Mouse (Mus musculus): ENCODE data around the gene Copa. TPM values are rescaled to one million over a fixed set of nuclear protein-coding genes. Genes with fewer than 3 reads are reported as not detected.

Gene Copa
- polyA plus RNA-seq, 1 experiment from 2014 or later, result 194 TPM

DNA sequence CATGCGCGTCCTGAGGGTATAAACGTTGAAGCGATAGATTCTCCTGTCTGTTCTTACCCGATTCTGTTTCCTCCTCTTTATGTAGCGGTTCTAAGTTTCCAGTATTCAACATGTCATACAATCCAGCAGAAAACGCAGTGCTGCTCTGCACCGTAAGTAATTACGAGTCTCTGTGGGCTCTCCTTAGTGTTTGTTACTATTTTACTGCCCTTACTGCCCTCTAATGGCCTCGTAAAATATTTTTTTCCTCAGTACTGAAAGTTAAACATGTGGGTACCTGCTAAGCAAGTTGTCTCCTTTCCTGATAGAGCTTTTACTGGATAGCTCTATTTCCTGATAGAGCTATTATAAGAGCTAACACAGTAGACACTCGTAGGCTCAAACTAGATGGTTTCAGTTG is 22.8 kb downstream of the Copa start:
- H3K27me3 ChIP-seq (ENCODE audit: control insufficient read depth, insufficient read depth, low read length), result no peaks in the 10 kb centered on the region
- 78% methylated on average over 11 of the region's 11 CpGs for WGBS
- H3K27ac ChIP-seq (ENCODE audit: low read depth, low read length), result no peak overlapping the region
- no peak overlapping the region for H3K4me2 ChIP-seq (replicated peaks; ENCODE audit: low read depth, low read length)
- H3K9ac ChIP-seq (ENCODE audit: low read depth, low read length), result no peak overlapping the region
- no peaks in the 10 kb centered on the region for H3K9me3 ChIP-seq (ENCODE audit: control insufficient read depth, low read length)
- H3K4me3 ChIP-seq (ENCODE audit: low read length), result no peak overlapping the region
- ATAC-seq (ENCODE audit: low FRiP score, low TSS enrichment), result no peak
- no peaks in the 10 kb centered on the region for H3K4me1 ChIP-seq (ENCODE audit: control insufficient read depth, insufficient read depth, low read length)
- peaks cover 93% of the 10 kb centered on the region for H3K36me3 ChIP-seq (ENCODE audit: control insufficient read depth, insufficient read depth, low read length)

DNA sequence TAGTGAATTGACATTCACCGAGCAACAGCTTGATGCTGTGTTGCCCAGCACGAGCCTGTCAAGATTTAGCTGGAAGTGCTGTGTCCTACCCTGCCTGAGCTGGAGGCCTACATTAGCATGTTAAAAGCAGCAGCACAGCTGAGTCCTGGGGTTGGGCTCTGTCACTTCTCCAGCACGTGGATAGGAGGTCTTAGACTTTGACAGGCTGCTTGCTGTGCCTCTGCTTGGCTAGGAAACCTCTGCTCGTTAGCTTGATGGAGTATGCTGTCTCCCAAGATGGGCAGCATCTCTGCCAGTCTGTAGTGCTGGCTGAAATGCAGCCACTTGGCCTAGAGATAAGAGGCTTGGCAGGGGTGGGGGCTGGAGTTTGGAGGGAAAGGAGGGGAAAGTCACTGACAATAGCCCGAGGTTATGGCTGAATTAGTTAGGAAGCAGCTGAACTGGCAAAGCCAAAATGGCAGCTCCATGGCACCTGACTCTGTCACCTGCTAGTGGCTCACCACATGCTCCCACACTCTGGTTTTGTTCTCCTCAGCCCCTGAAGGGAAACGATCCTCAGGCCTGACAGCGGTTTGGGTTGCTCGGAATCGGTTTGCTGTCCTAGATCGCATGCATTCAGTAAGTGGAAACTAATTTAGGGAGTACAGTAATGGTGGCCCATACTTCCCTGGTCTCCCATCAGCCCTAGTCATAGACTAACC is 25.6 kb downstream of the Copa start:
- H3K36me3 ChIP-seq (ENCODE audit: control insufficient read depth, insufficient read depth, low read length), result peaks cover 96% of the 10 kb centered on the region
- no peak overlapping the region for H3K27ac ChIP-seq (ENCODE audit: low read depth, low read length)
- no peak overlapping the region for H3K9ac ChIP-seq (ENCODE audit: low read depth, low read length)
- H3K9me3 ChIP-seq (ENCODE audit: control insufficient read depth, low read length), result no peaks in the 10 kb centered on the region
- H3K4me2 ChIP-seq (replicated peaks; ENCODE audit: low read depth, low read length), result no peak overlapping the region
- no peak for ATAC-seq (ENCODE audit: low FRiP score, low TSS enrichment)
- no peaks in the 10 kb centered on the region for H3K27me3 ChIP-seq (ENCODE audit: control insufficient read depth, insufficient read depth, low read length)
- 82% methylated on average over 10 of the region's 10 CpGs for WGBS
- no peak overlapping the region for H3K4me3 ChIP-seq (ENCODE audit: low read length)
- H3K4me1 ChIP-seq (ENCODE audit: control insufficient read depth, insufficient read depth, low read length), result no peaks in the 10 kb centered on the region

DNA sequence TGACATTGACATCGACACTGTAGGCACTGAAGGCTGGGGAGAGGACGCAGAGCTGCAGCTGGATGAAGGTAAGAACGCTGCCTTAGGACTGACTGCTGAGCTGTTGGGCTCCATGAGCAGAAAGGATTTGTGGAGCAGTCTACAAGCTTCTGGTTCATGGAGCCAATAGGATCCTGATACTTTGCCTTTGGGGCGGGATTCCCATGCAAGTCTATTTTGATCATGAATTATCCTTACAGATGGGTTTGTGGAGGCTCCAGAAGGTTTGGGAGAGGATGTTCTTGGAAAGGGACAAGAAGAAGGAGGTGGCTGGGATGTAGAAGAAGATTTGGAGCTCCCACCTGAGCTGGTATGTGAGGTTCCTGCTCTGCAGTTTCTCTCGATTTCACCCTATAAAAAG is 34.6 kb downstream of the Copa start:
- H3K36me3 ChIP-seq (ENCODE audit: control insufficient read depth, insufficient read depth, low read length), result peaks cover 98% of the 10 kb centered on the region
- whole genome bisulfite sequencing, result 95% methylated on average over 5 of the region's 5 CpGs
- H3K27me3 ChIP-seq (ENCODE audit: control insufficient read depth, insufficient read depth, low read length), result no peaks in the 10 kb centered on the region
- H3K27ac ChIP-seq (ENCODE audit: low read depth, low read length), result no peak overlapping the region
- no peak overlapping the region for H3K4me3 ChIP-seq (ENCODE audit: low read length)
- H3K4me1 ChIP-seq (ENCODE audit: control insufficient read depth, insufficient read depth, low read length), result no peaks in the 10 kb centered on the region
- no peak overlapping the region for H3K4me2 ChIP-seq (replicated peaks; ENCODE audit: low read depth, low read length)
- H3K9me3 ChIP-seq (ENCODE audit: control insufficient read depth, low read length), result no peaks in the 10 kb centered on the region
- no peak overlapping the region for H3K9ac ChIP-seq (ENCODE audit: low read depth, low read length)
- ATAC-seq (ENCODE audit: low FRiP score, low TSS enrichment), result no peak

DNA sequence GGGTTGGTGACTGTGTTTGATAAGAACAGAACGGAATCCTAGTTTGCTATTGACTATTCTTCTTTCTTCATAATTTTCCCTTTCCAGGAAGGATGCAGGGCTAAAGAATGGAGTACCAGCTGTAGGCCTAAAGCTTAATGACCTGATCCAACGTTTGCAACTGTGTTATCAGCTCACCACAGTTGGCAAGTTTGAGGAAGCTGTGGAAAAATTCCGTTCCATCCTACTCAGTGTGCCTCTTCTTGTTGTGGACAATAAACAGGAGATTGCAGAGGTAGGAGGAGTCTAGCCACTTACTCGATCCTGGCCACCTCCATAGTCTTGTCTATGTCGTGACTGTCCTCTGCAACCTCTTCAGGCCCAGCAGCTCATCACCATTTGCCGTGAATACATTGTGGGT is 36.8 kb downstream of the Copa start:
- Histone ChIP-seq H3K4me3 (ENCODE audit: low read length) (no peak overlapping the region), H3K9me3 (ENCODE audit: control insufficient read depth, low read length) (no peaks in the 10 kb centered on the region), H3K27me3 (ENCODE audit: control insufficient read depth, insufficient read depth, low read length) (no peaks in the 10 kb centered on the region), H3K4me1 (ENCODE audit: control insufficient read depth, insufficient read depth, low read length) (no peaks in the 10 kb centered on the region), H3K9ac (ENCODE audit: low read depth, low read length) (no peak overlapping the region), H3K4me2 (replicated peaks; ENCODE audit: low read depth, low read length) (no peak overlapping the region), H3K36me3 (ENCODE audit: control insufficient read depth, insufficient read depth, low read length) (peaks cover 95% of the 10 kb centered on the region), H3K27ac (ENCODE audit: low read depth, low read length) (no peak overlapping the region)
- 82% methylated on average over 6 of the region's 6 CpGs for WGBS
- no peak for ATAC-seq (ENCODE audit: low FRiP score, low TSS enrichment)

DNA sequence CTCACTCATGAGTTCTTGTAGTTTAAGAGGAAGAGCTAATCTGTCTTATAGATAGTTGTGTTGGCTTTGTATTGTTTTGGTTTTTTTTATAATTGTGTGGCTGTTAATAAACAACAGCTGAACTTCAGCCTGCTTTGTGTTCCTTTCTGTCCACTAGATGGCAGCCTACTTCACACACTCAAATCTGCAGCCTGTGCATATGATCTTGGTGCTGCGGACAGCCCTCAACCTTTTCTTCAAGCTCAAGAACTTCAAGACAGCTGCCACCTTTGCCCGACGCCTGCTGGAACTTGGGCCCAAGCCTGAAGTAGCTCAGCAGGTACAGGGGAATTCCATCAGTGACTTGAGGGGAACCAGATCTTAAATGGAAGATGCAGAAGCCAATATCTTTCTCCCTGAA is 37.4 kb downstream of the Copa start:
- H3K4me2 ChIP-seq (replicated peaks; ENCODE audit: low read depth, low read length), result no peak overlapping the region
- H3K27ac ChIP-seq (ENCODE audit: low read depth, low read length), result no peak overlapping the region
- no peak overlapping the region for H3K9ac ChIP-seq (ENCODE audit: low read depth, low read length)
- 60% methylated on average over 3 of the region's 3 CpGs for WGBS
- H3K9me3 ChIP-seq (ENCODE audit: control insufficient read depth, low read length), result no peaks in the 10 kb centered on the region
- H3K36me3 ChIP-seq (ENCODE audit: control insufficient read depth, insufficient read depth, low read length), result peaks cover 88% of the 10 kb centered on the region
- no peak for ATAC-seq (ENCODE audit: low FRiP score, low TSS enrichment)
- no peaks in the 10 kb centered on the region for H3K4me1 ChIP-seq (ENCODE audit: control insufficient read depth, insufficient read depth, low read length)
- H3K27me3 ChIP-seq (ENCODE audit: control insufficient read depth, insufficient read depth, low read length), result no peaks in the 10 kb centered on the region
- H3K4me3 ChIP-seq (ENCODE audit: low read length), result no peak overlapping the region

DNA sequence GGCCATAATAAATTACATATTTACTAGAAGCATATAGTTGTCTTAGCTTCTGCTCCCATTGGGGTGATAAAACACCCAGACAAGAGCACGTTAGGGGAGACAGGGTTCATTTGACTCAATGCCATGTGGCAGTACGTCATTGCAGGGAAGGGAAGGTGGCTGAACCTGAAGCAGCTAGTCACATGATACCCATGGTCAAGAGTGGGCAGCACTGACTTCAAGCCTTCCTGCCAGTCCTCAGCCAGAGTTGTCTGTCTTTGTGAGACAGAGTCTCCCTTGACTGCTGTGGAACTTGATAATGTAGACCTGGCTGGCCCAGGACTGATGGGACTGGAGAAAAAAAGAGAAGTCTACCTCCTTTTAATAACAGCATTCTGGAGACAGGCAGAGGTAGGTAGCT is 40.3 kb downstream of the Copa start:
- H3K4me1 ChIP-seq (ENCODE audit: control insufficient read depth, insufficient read depth, low read length), result peaks cover 5% of the 10 kb centered on the region
- H3K27ac ChIP-seq (ENCODE audit: low read depth, low read length), result no peak overlapping the region
- 67% methylated on average over 2 of the region's 2 CpGs for WGBS
- no peak overlapping the region for H3K4me2 ChIP-seq (replicated peaks; ENCODE audit: low read depth, low read length)
- H3K4me3 ChIP-seq (ENCODE audit: low read length), result no peak overlapping the region
- no peaks in the 10 kb centered on the region for H3K27me3 ChIP-seq (ENCODE audit: control insufficient read depth, insufficient read depth, low read length)
- H3K36me3 ChIP-seq (ENCODE audit: control insufficient read depth, insufficient read depth, low read length), result peaks cover 59% of the 10 kb centered on the region
- no peaks in the 10 kb centered on the region for H3K9me3 ChIP-seq (ENCODE audit: control insufficient read depth, low read length)
- H3K9ac ChIP-seq (ENCODE audit: low read depth, low read length), result no peak overlapping the region
- ATAC-seq (ENCODE audit: low FRiP score, low TSS enrichment), result no peak

DNA sequence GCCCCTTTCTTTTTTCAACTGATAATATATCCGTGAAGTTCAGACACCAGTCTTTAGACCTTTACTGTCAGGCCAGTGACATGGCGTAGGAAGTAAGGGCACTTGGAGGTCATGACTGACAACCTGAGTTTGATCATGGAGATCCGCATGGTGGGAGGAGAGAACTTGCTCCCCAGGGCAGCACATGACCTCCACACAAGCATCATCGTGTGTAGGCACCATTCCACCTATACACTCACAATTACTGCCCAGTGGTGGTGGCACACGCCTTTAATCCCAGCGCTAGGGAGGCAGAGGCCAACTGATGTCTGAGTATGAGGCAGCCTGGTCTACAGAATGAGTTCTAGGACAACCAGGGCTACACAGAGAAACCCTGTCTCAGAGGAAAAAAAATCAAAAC is 42.2 kb downstream of the Copa start:
- no peak overlapping the region for H3K4me2 ChIP-seq (replicated peaks; ENCODE audit: low read depth, low read length)
- WGBS, result 79% methylated on average over 6 of the region's 6 CpGs
- H3K27ac ChIP-seq (ENCODE audit: low read depth, low read length), result no peak overlapping the region
- no peaks in the 10 kb centered on the region for H3K27me3 ChIP-seq (ENCODE audit: control insufficient read depth, insufficient read depth, low read length)
- ATAC-seq (ENCODE audit: low FRiP score, low TSS enrichment), result no peak
- no peak overlapping the region for H3K4me3 ChIP-seq (ENCODE audit: low read length)
- H3K9me3 ChIP-seq (ENCODE audit: control insufficient read depth, low read length), result no peaks in the 10 kb centered on the region
- no peak overlapping the region for H3K9ac ChIP-seq (ENCODE audit: low read depth, low read length)
- H3K36me3 ChIP-seq (ENCODE audit: control insufficient read depth, insufficient read depth, low read length), result peaks cover 50% of the 10 kb centered on the region
- peaks cover 7% of the 10 kb centered on the region for H3K4me1 ChIP-seq (ENCODE audit: control insufficient read depth, insufficient read depth, low read length)

DNA sequence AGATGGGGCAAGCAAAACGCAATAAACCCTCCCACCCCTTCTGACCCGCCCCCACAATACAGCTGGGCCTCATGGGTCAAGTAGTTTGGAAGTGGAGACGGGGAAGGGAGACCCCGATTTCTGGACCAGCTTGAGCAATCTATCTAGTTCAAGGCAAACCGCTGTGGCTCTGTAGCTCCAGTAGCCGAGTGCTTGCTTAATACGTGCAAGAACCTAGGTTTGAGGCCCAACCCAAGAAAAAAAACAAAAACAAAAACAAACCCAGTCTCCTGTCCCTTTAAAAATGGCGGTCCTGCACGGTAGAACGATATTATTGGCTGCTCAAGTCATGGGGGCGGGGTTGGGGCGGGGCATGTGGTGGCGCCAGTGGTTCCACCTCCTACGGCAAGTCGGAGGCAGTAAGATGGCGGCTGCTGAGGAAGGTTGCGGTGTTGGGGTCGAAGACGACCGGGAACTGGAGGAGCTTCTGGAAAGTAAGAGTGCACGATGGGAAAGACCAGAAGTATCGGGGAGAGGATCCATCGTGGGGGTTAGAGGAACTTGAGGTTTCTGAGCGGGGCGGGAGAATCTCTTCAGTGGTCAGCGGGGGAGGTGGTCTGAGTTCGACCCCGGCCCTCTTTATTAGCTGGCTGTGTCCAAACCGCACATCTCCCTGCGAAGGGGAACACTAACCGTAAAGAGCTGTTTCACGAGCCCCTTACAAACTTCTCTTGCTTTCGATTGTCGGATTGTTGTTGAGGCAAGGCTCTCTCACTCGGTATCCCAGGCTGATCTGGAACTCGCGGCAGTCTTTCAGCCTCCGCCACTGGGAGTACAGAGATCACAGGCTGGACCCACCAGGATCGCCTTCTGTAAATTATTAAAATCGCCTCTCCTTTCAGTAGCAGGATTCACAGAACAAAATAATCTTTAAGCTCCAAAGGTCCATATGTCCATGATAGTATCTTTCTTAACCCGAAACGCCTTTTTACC is 44.3 kb downstream of the Copa start, which contains the start of gene Pex19:
Gene Pex19 (plus strand): TSS at position 380 of the 972 bp plus-strand sequence.
- Histone ChIP-seq H3K27ac (ENCODE audit: low read depth, low read length) (0 out of 2 replicates have a peak within 1 kb of the TSS, but pooled peaks have one; percentile 55), H3K9me3 (ENCODE audit: control insufficient read depth, low read length) (no peaks in the 10 kb centered on the region), H3K4me3 (ENCODE audit: low read length) (peak within 1 kb of the TSS; percentile 94), H3K27me3 (ENCODE audit: control insufficient read depth, insufficient read depth, low read length) (no peaks in the 10 kb centered on the region), H3K9ac (ENCODE audit: low read depth, low read length) (peak within 1 kb of the TSS; percentile 90), H3K4me1 (ENCODE audit: control insufficient read depth, insufficient read depth, low read length) (peaks cover 7% of the 10 kb centered on the region), H3K4me2 (replicated peaks; ENCODE audit: low read depth, low read length) (peak within 1 kb of the TSS; percentile 75), H3K36me3 (ENCODE audit: control insufficient read depth, insufficient read depth, low read length) (peaks cover 49% of the 10 kb centered on the region)
- 1% methylated on average over 42 of the region's 42 CpGs for WGBS
- ATAC-seq (ENCODE audit: low FRiP score, low TSS enrichment), result peak; percentile 95

DNA sequence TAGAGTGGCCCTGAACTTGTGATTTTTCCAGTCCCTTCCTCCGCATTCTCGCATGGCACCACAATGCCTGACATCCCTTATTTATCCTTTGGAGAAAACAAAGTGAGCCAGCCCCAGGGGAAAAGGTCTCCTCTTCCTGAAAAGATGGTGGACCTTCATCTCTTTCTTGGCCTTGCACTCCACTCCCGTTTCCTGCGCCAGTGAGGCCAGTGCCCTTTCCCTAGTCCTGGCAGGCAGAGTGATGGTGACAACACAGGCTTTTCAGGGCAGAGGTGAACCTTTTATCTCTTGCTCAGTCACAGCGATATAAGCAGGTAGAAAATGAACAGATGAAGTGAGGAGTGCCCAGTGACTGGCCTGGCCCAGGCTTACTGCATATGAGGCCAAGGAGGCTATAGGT is 45.2 kb downstream of the Copa start:
- ATAC-seq (ENCODE audit: low FRiP score, low TSS enrichment), result no peak

More for the DNA sequence above, 45.2 kb downstream of the Copa start:
- Histone ChIP-seq H3K4me3 (ENCODE audit: low read length) (peak overlapping the region; percentile 94), H3K4me2 (replicated peaks; ENCODE audit: low read depth, low read length) (peak overlapping the region; percentile 71), H3K9me3 (ENCODE audit: control insufficient read depth, low read length) (no peaks in the 10 kb centered on the region), H3K9ac (ENCODE audit: low read depth, low read length) (peak overlapping the region; percentile 90), H3K27me3 (ENCODE audit: control insufficient read depth, insufficient read depth, low read length) (no peaks in the 10 kb centered on the region), H3K36me3 (ENCODE audit: control insufficient read depth, insufficient read depth, low read length) (peaks cover 48% of the 10 kb centered on the region), H3K27ac (ENCODE audit: low read depth, low read length) (no peak overlapping the region), H3K4me1 (ENCODE audit: control insufficient read depth, insufficient read depth, low read length) (peaks cover 7% of the 10 kb centered on the region)
- 33% methylated on average over 5 of the region's 5 CpGs for WGBS
